Mouse (Mus musculus): ENCODE results near the gene Espn.

- TF ChIP-seq POLR2A (IDR thresholded peaks at IDR 0.05; ENCODE audit: low read depth, low read length) (no peak), CTCF (conservative IDR thresholded peaks at IDR 0.05; ENCODE audit: insufficient read depth, insufficient read length, low read depth, low read length) (peak; percentile 88)
Measured at GRCm38 (mm10) chr4:152153771-152154177, 1.6 kb upstream of the Espn start.

Data from kidney, adult 2 months (tissue).